Mouse (Mus musculus) liver, adult 2 months (tissue): ENCODE results near the gene Impdh2.

Experiments used
- CTCF ChIP-seq: fragments of 200-500 bp; IDR thresholded peaks from 2 replicates; pipeline ENCODE4 v1.5.1; 2011; ENCODE audit warnings: low read depth, low read length, control low read depth
- POLR2A ChIP-seq: fragments of 200-500 bp; IDR thresholded peaks from 2 replicates; pipeline ENCODE4 v1.6.1; 2011; ENCODE audit warnings: low read length, control low read depth; ENCODE audit not compliant: insufficient read depth; ENCODE audit errors: extremely low read depth

GRCm38 (mm10) chr9:108517931-108518332, 42.2 kb upstream of the Impdh2 start:
- TF ChIP-seq CTCF (no peak), POLR2A (no peak)
